Mouse (Mus musculus) intestine, embryonic 16.5 days (tissue): ENCODE measurements around the gene Vpreb2. TPM values are rescaled to one million over a fixed set of nuclear protein-coding genes. Genes with fewer than 3 reads are reported as not detected.

Source experiments
- ATAC-seq: fragments of 200-750 bp; cut with Nextera tagmentation; 2 replicates; pipeline ENCODE4 v1.8.0; 2017; ENCODE audit warnings: moderate TSS enrichment, moderate library complexity
- H3K27ac ChIP-seq: fragments of 300-500 bp; sonication (generic); 2 replicates; pipeline ENCODE4 v1.5.1; 2014; ENCODE audit warnings: mild to moderate bottlenecking, low read length
- H3K27me3 ChIP-seq: fragments of 300-500 bp; sonication (generic); replicated peaks from 2 replicates; pipeline ENCODE4 v1.6.1; 2014; ENCODE audit warnings: low read length, control low read depth, mixed read lengths; ENCODE audit not compliant: control insufficient read depth, insufficient read depth
- H3K36me3 ChIP-seq: fragments of 300-500 bp; sonication (generic); 2 replicates; pipeline ENCODE4 v1.6.1; 2014; ENCODE audit warnings: low read length, control low read depth; ENCODE audit not compliant: control insufficient read depth, insufficient read depth
- H3K4me1 ChIP-seq: fragments of 300-500 bp; sonication (generic); 2 replicates; pipeline ENCODE4 v1.6.1; 2014; ENCODE audit warnings: low read length, control low read depth, mixed read lengths; ENCODE audit not compliant: control insufficient read depth, insufficient read depth
- H3K4me2 ChIP-seq: fragments of 300-500 bp; sonication (generic); 2 replicates; pipeline ENCODE4 v1.6.1; 2014; ENCODE audit warnings: low read depth, low read length, control low read depth
- H3K4me3 ChIP-seq: fragments of 300-500 bp; sonication (generic); 2 replicates; pipeline ENCODE4 v1.5.1; 2014; ENCODE audit warnings: mild to moderate bottlenecking, low read length
- H3K9ac ChIP-seq: fragments of 300-500 bp; sonication (generic); 2 replicates; pipeline ENCODE4 v1.6.1; 2014; ENCODE audit warnings: low read depth, low read length
- H3K9me3 ChIP-seq: fragments of 300-500 bp; sonication (generic); 2 replicates; pipeline ENCODE4 v1.6.1; 2016; ENCODE audit warnings: low read length, control low read depth; ENCODE audit not compliant: control insufficient read depth
- WGBS: fragments of 180-500 bp; shearing (Covaris S2); extraction: QIAGEN DNeasy Blood & Tissue Kit; methylation state at CpG from one replicate; pipeline ENCODE4 v1.1.7; 2014; 5-methylcytosine and 5-hydroxymethylcytosine counted together
- polyA plus RNA-seq: library from polyadenylated mRNA; unstranded; fragments of >200 nt; fragmentation: Nextera tagmentation; extraction: Ambion mirVana; gene quantifications from 2 replicates; pipeline ENCODE4 v1.2.1, GENCODE M21; 2015

Vpreb2 gene
- polyA plus RNA-seq, result 0.29 TPM in 1 of 2 replicates, not detected in the other

DNA sequence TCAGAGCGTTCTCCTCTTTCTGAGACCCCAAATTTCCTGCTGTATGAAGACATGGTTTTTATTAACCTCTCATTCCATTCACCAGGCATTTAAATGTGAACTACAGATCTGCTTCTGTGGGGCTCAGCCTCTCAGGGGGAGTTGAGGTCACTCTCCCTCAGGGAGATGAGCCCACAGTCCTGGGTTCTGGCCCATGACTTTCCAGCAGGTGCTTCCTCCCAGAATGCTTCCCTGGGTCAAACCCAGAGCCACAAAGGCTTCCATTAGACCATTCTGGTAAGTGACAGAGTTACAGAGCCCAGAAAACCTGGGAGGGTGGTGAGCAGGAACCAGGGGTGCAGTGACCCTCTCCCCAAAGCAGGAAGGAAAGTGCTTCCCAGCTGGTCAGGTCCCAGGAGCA, at the start of gene Vpreb2:
Vpreb2 (plus strand) TSS at position 301 of the 400 bp plus-strand sequence.
- H3K9ac ChIP-seq, result no peak within 1 kb of the TSS
- no peaks in the 10 kb centered on the region for H3K36me3 ChIP-seq
- 54% methylated on average over 1 of the region's 1 CpGs for WGBS
- H3K4me1 ChIP-seq, result no peaks in the 10 kb centered on the region
- ATAC-seq, result no peak
- no peak within 1 kb of the TSS for H3K4me2 ChIP-seq
- no peaks in the 10 kb centered on the region for H3K9me3 ChIP-seq
- no peak within 1 kb of the TSS for H3K27ac ChIP-seq
- no peaks in the 10 kb centered on the region for H3K27me3 ChIP-seq
- no peak within 1 kb of the TSS for H3K4me3 ChIP-seq

GRCm38 (mm10) chr16:17931906-17932460, 48.2 kb upstream of the Vpreb2 start:
- WGBS, result 83% methylated on average over 5 of the region's 5 CpGs
- no peaks in the 10 kb centered on the region for H3K27me3 ChIP-seq
- H3K9ac ChIP-seq, result no peak overlapping the region
- H3K27ac ChIP-seq, result no peak overlapping the region
- ATAC-seq, result no peak
- H3K9me3 ChIP-seq, result no peaks in the 10 kb centered on the region
- peaks cover 1% of the 10 kb centered on the region; the same call in 1 of the 2 replicates for H3K4me1 ChIP-seq
- no peaks in the 10 kb centered on the region for H3K36me3 ChIP-seq
- H3K4me2 ChIP-seq, result no peak overlapping the region
- no peak overlapping the region for H3K4me3 ChIP-seq

DNA sequence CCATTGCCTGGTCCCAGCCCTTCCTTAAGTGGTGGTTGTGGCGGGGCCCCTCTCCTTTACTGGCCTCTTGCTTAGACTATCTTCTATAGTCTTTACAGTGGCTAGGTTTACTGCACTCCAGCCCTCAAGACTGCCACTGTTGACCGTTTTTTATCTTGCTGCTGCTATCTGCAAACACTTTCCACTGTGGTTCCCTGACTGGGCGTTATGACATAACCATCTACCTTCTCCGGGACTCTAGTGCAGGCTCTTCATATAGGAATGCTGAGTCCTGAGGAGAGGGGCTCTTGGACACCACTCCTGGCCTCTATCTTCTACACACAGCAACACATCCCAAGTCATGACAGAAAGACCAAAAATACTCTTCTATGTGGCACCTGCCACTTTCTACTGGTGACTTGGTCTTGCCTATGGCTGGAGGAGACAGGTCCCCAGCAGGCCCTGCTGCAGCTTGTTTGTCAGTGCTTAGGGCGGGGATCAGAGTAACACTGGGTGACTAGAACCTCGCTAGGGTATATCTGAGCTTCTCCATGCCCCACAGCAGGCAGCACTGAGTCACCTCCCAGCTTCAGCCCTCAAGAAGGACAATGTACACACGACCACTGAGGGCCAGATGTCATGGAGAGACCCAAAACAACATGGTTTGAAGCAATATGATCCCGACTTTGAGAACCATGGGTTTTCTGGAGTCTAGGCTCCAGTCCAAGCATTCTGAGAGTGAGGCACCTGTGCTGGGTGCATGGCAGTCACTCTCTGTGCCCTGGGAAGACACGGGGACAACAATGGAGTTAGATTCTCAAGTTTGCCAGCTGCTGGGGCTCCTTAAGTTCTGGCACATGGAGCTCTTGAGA, 46.4 kb upstream of the Vpreb2 start:
- Histone ChIP-seq H3K4me3 (no peak overlapping the region), H3K36me3 (no peaks in the 10 kb centered on the region), H3K4me1 (no peaks in the 10 kb centered on the region; the same call in 1 of the 2 replicates), H3K27me3 (no peaks in the 10 kb centered on the region), H3K4me2 (no peak overlapping the region), H3K9ac (no peak overlapping the region), H3K27ac (no peak overlapping the region), H3K9me3 (no peaks in the 10 kb centered on the region)
- ATAC-seq, result no peak
- 64% methylated on average over 9 of the region's 9 CpGs for WGBS

GRCm38 (mm10) chr16:17934445-17934910, 45.8 kb upstream of the Vpreb2 start:
- H3K36me3 ChIP-seq, result no peaks in the 10 kb centered on the region
- no peak overlapping the region for H3K27ac ChIP-seq
- no peak overlapping the region for H3K9ac ChIP-seq
- H3K27me3 ChIP-seq, result no peaks in the 10 kb centered on the region
- no peak overlapping the region for H3K4me2 ChIP-seq
- WGBS, result 72% methylated on average over 3 of the region's 3 CpGs
- ATAC-seq, result no peak
- peaks cover 4% of the 10 kb centered on the region; the same call in 1 of the 2 replicates for H3K4me1 ChIP-seq
- no peaks in the 10 kb centered on the region for H3K9me3 ChIP-seq
- no peak overlapping the region for H3K4me3 ChIP-seq

- Histone ChIP-seq H3K4me3 (no peak overlapping the region), H3K4me2 (no peak overlapping the region), H3K9me3 (no peaks in the 10 kb centered on the region), H3K9ac (no peak overlapping the region), H3K27me3 (no peaks in the 10 kb centered on the region), H3K4me1 (peaks cover 4% of the 10 kb centered on the region; the same call in 1 of the 2 replicates), H3K36me3 (no peaks in the 10 kb centered on the region), H3K27ac (no peak overlapping the region)
- ATAC-seq, result no peak
- 84% methylated on average over 10 of the region's 10 CpGs for WGBS
These were observed 43.5 kb upstream of the Vpreb2 start for GRCm38 (mm10) chr16:17936776-17937175.

DNA sequence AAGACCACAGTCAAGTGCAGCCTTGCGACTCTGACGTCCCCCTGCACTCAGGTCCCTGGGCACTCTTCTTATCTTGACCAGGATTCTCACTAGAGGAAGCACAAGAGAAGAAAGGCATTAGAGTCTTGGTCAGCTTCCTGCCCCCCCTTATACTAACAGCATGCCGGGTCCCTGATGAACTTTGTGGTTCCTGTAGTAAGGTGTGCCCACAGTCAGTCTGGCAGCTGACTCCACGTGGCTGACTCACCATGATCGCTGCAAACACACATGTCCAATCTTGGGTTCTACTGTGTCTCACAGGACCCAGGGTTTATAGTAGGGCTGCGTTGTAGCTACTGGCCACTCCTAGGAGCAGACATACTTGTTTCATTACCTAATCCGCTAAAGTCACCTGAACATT, 42.0 kb upstream of the Vpreb2 start:
- H3K9ac ChIP-seq, result no peak overlapping the region
- WGBS, result 57% methylated on average over 7 of the region's 7 CpGs
- H3K9me3 ChIP-seq, result no peaks in the 10 kb centered on the region
- no peak overlapping the region for H3K4me2 ChIP-seq
- no peak overlapping the region for H3K4me3 ChIP-seq
- peaks cover 4% of the 10 kb centered on the region; the same call in 1 of the 2 replicates for H3K4me1 ChIP-seq
- H3K27me3 ChIP-seq, result no peaks in the 10 kb centered on the region
- H3K27ac ChIP-seq, result no peak overlapping the region
- H3K36me3 ChIP-seq, result no peaks in the 10 kb centered on the region
- no peak for ATAC-seq

- 7% methylated on average over 7 of the region's 7 CpGs for WGBS
- 0 out of 2 replicates have a peak overlapping the region, but pooled peaks have one; percentile 10 for H3K9ac ChIP-seq
- peak overlapping the region; percentile 32; the same call in 1 of the 2 replicates for H3K4me2 ChIP-seq
- no peaks in the 10 kb centered on the region for H3K27me3 ChIP-seq
- H3K36me3 ChIP-seq, result no peaks in the 10 kb centered on the region
- peaks cover 4% of the 10 kb centered on the region; the same call in 1 of the 2 replicates for H3K4me1 ChIP-seq
- peak; percentile 95 for ATAC-seq
- H3K9me3 ChIP-seq, result no peaks in the 10 kb centered on the region
- H3K4me3 ChIP-seq, result no peak overlapping the region
- H3K27ac ChIP-seq, result peak overlapping the region; percentile 64
These were observed 41.4 kb upstream of the Vpreb2 start for GRCm38 (mm10) chr16:17938821-17939220.

DNA sequence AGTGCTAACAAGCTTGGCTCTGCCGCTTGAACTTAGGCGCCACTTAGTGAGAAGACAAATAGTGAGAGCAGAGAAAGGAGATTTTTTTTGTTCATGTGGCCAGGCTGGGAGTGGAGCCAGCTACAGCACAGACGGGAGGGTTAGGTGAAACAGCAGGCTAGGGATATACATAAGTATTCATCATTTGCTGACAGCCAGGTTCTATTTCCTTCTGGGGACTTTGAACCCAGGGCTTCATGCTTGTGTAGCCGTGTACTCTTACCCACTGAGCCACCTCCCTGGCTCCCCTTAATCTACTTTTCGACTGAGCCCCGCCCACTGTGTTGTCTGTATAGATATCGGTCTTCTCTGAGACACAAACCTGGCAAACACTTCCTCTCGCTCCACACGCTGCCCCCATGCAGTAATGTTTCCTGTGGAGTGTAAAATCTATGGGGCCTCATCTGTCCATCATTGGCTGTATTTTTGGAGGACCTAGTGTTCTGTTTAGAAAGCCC, 40.9 kb upstream of the Vpreb2 start:
- H3K9me3 ChIP-seq, result no peaks in the 10 kb centered on the region
- no peak overlapping the region for H3K4me3 ChIP-seq
- no peaks in the 10 kb centered on the region for H3K27me3 ChIP-seq
- WGBS, result 31% methylated on average over 9 of the region's 9 CpGs
- peaks cover 4% of the 10 kb centered on the region; the same call in 1 of the 2 replicates for H3K4me1 ChIP-seq
- peak overlapping the region; percentile 32; the same call in 1 of the 2 replicates for H3K4me2 ChIP-seq
- H3K27ac ChIP-seq, result peak overlapping the region; percentile 64
- H3K9ac ChIP-seq, result 0 out of 2 replicates have a peak overlapping the region, but pooled peaks have one; percentile 10
- ATAC-seq, result peak; percentile 89
- no peaks in the 10 kb centered on the region for H3K36me3 ChIP-seq

- Histone ChIP-seq H3K4me2 (no peak overlapping the region), H3K27ac (no peak overlapping the region), H3K9ac (no peak overlapping the region), H3K4me3 (no peak overlapping the region), H3K4me1 (peaks cover 4% of the 10 kb centered on the region; the same call in 1 of the 2 replicates), H3K36me3 (no peaks in the 10 kb centered on the region), H3K9me3 (no peaks in the 10 kb centered on the region), H3K27me3 (no peaks in the 10 kb centered on the region)
- ATAC-seq, result no peak
- WGBS, result 64% methylated on average over 8 of the region's 8 CpGs
These were observed 36.8 kb upstream of the Vpreb2 start for GRCm38 (mm10) chr16:17943466-17943865.
